Mouse (Mus musculus) lung, postnatal 25 days (tissue): Measurements from ENCODE around the gene Catsper2.

Source experiments
- DNase-seq: peaks from one replicate; pipeline ENCODE4 v3.0.0; 2022; ENCODE audit warnings: low spot score

The Catsper2 gene

DNA sequence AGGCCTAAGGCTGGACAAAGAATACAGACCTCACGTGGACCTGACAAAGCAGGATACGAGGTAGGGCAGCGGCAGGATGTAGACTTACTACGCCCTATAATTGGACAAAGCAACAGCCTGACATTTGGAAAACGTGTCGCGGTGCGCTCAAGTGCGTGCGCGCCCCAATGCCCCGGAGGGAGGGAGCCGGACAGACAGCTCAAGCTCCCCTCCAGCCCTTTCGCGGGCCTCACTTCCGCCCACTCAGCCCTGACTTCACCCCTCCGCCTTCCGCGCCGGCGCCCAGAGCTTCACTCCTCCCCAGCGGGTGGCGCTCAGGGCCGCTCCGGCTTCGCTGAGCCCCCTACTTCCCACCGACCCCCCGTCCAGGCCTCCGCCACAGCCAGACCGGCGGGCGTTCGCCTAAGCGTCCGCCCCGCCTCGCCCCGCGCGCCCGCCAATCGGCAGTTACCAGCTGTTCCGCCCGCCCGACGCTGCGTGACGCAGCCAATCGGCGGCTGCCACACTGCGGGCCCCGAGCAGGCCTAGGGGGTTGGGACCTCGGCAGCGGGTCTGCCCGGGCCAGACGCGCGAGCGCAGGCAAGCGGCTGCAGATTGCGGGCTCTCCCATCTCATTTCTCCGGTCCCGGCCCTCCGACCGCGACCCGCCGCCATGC is at the start of gene Catsper2, which contains the start of gene Pdia3:
Catsper2 (minus strand) TSS at position 406 of the 656 bp plus-strand sequence.
Pdia3 (plus strand) TSS at position 389 of the 656 bp plus-strand sequence.
- peak; percentile 96 for DNase-seq

GRCm38 (mm10) chr2:121460071-121460470 is 46.5 kb upstream of the Catsper2 start:
- DNase-seq = no peak

GRCm38 (mm10) chr2:121456692-121457642 is 43.4 kb upstream of the Catsper2 start, which contains the start of gene Serinc4:
TSS of gene Serinc4 (minus strand) at chr2:121456781.
- DNase-seq = peak; percentile 90

- no peak for DNase-seq
Measured at GRCm38 (mm10) chr2:121455534-121455933, 41.9 kb upstream of the Catsper2 start.

- no peak for DNase-seq
Measured at GRCm38 (mm10) chr2:121453917-121454316, 40.3 kb upstream of the Catsper2 start.

GRCm38 (mm10) chr2:121452990-121453389 is 39.4 kb upstream of the Catsper2 start, which contains the start of gene Hypk:
TSS of gene Hypk (plus strand) at chr2:121453290.
- DNase-seq = no peak

DNA sequence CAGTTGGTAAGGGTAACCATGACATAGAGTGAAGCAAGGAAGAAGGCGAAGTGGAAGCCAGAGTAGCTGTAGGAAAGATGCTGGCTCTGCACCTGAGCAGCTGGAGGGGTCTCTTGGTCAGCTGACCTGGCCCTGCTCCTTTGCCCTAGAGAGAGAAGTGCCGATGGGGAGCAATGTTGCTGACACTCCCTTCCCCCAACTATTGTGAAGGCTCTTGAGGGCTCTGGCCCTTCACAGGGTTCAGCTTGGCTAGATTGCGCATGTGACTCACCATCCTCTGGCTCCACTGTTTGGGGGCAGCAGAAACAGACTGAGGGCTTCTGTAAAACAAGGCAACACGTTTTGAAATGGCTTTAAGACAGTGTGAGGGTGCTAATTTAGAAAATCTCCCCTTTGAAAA is 38.8 kb upstream of the Catsper2 start:
- no peak for DNase-seq

DNA sequence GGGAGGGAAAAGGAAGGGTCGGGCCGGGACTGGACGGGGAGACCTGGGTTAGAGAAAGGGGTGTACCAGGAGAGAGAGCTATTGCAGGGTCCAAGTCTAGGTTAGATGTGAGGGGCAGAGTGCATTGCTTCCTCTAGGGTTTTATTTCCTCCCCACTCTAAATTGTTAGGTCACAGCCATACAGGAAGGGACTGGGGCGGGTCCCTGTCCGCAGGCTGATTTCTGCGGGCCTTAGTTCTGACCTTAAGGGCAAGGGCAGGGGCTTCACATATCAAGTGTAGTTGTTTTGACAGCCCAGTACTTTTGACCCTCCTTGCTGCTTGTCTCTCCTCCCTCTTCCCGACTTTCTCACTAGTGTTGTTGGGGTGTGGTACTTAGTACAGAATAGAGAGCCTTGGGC is 36.5 kb upstream of the Catsper2 start:
- DNase-seq = peak; percentile 21

- no peak for DNase-seq
Measured at GRCm38 (mm10) chr2:121449545-121450011, 36.0 kb upstream of the Catsper2 start.

DNA sequence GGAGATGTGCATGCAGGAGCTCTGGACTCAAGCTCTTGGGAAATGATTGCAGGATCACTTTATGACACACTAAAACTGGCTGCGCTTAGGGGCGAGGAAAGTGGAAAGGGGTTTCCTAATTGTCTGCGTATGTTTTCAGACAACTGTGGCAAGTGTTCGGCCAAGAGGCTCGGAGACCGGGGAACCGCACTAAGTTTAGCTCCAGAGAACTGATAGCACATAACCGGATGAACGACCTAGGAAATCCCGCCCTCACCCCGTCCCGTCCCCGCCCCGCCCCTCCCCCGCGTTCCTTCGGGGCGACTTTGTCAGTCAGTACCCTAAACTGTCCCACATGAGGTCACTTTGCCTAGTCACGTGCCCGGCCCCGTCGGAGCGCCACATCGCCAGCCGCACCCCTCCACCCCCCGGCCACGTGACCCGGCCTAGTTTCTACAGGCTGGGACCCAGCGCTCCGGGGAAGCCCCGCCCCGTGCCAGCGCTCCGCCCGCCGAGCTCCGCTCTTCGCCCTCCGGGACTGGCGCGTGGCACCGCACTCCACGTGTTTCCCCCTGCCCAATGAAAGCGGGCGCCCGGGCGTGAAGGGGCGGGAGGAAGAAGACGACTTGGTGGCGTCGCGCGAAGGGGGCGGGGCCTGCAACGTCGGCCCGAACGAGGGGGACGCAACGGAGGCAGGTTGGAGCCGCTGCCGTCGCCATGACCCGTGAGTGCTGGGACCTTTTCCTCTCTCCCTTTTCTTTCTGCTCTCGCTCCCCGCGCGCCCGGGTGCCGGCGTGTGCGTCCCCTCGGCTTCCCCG is 35.3 kb upstream of the Catsper2 start, which contains the start of gene Serf2:
Serf2 (plus strand) TSS at position 457 of the 797 bp plus-strand sequence.
- peak; percentile 100 for DNase-seq

- peak; percentile 62 for DNase-seq
Measured at GRCm38 (mm10) chr2:121448136-121448535, 34.5 kb upstream of the Catsper2 start.

GRCm38 (mm10) chr2:121447006-121447405 is 33.4 kb upstream of the Catsper2 start:
- DNase-seq = no peak

- DNase-seq = no peak
Measured at GRCm38 (mm10) chr2:121446506-121446905, 32.9 kb upstream of the Catsper2 start.

GRCm38 (mm10) chr2:121445117-121445516 is 31.5 kb upstream of the Catsper2 start:
- DNase-seq = no peak

GRCm38 (mm10) chr2:121444178-121444577 is 30.6 kb upstream of the Catsper2 start, which contains the start of gene Ell3:
TSS of gene Ell3 (minus strand) at chr2:121444278.
- DNase-seq = no peak

DNA sequence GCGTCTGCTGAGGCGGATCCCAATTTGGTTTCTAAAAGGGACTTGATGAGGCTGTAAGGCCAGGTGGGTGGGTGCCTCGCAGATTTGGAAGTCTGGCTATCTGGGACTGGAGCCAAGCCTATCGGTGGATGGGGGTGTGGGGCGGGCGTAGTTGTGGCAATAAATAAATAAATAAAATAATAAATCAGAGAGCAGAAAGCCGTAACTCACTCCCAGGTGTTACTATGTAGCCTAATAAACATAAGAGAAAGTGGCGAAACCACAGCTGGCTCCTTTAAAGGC is 29.4 kb upstream of the Catsper2 start:
- DNase-seq = no peak

DNA sequence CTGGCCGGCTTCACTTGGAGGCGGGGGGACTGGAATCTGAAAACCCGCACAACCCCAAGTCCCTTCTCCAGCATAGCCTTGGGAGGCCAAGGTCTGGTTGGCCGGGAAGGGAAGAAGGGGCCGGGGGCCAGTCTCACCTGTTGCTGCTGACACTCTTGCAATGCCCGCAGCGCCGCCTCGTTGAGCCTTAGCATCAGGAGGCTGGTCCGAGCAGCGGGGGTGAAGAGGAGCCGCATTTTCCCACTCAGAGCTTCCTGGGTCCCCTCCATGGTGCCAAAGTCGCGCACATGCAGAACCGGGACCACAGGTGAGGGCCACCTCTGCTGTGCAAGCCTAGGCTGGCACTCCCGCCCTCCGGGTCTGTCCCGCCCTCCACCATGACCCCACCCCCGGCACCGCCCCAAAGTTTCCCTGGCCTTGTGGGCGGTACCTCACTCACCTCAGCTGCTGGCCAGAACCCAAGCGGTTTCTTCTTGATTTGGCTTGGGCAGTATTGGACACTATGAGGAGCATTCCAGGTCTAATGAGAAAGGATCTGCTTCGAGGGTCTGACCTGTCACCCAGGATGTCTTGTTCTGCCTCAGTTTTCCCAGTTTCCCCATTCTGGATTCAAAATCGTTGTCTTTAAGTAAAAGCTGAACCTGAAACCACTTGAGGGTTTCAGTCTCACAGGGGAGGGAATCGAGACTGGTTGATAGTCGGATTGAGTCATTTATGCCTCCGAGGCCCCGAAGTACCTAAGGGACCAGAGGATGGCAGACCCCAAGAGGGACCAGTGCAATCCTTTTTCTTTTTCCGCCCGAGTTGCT is 28.9 kb upstream of the Catsper2 start:
- DNase-seq = peak; percentile 81

- no peak for DNase-seq
Measured at GRCm38 (mm10) chr2:121441800-121442199, 28.2 kb upstream of the Catsper2 start.

DNA sequence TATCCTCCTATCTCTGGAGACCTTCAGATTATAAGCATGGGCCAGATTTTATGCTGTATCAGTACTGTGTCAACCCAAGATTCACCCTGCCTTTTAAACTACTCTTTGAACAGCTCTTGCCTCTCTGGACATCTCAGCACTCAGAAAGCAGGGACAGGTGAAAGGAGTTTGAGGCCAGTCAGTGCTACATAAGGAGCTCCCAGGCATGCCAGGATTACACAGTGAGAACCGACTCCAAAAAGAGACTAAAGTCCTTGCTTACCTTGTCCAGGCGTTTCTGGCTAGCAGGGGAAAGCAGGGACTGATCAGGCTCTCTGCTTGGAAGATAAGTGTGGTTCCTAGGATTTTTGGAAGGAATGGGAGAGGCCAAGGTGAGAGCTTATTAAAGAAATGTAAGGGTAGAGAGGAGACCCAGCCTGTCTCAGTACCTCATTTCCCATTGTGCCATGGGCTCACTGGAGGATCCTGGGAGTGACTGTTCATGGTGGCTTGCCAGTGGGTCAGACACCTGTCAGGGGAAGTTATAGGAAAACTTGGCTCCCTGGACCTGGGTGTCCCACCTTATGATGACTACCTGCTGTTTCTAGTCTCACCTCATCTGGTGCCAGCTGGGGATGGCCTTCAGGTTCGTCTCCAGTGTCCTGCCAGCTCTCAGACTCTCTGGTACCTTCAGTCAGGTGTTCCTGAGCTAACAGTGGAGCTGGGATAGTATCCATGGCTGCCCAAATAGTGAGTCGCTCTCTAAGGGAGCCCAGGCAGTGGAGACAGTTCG is 27.4 kb upstream of the Catsper2 start:
- no peak for DNase-seq

GRCm38 (mm10) chr2:121439746-121440145 is 26.2 kb upstream of the Catsper2 start:
- DNase-seq = no peak
